Mouse (Mus musculus) liver, embryonic 14.5 days (tissue): ENCODE results near the gene Pmfbp1.

Experiments used
- CTCF ChIP-seq: IDR thresholded peaks from 2 replicates; pipeline ENCODE4 v1.5.1; 2016; ENCODE audit warnings: antibody characterized with exemption, low read depth, control low read depth
- EP300 ChIP-seq: IDR thresholded peaks from 2 replicates; pipeline ENCODE4 v1.6.1; 2016; ENCODE audit warnings: antibody characterized with exemption, low read depth

DNA sequence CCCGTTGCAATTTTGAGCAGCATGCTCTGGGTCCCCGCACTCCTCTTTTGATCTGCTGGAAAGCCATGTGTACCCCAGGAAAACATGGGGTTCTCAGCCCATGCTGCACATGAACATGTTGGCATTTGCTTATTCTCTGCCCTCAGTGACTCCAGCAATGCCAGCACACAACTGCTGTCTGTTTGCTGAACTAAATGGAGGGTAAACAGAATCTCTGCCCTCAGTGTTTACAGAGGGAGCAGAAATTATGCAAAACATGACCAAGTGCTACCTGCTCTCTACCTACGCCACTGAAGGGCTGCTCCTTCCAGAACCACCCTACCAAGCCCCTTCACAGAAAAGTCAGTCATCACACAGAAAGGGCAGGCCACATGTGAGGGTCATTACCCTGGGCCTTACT lies 91.0 kb downstream of the Pmfbp1 start:
- no peak for TF ChIP-seq CTCF
- no peak for TF ChIP-seq EP300
